Mouse (Mus musculus): ENCODE data around the gene Mogat2. TPM values are rescaled to one million over a fixed set of nuclear protein-coding genes. Genes with fewer than 3 reads are reported as not detected.

Gene Mogat2
- polyA plus RNA-seq, 1 experiment from 2014 or later = 0.80 TPM

GRCm38 (mm10) chr7:99248157-99248742, 9.8 kb upstream of the Mogat2 start:
- WGBS = 43% methylated on average over 5 of the region's 5 CpGs

GRCm38 (mm10) chr7:99242097-99242496, 3.7 kb upstream of the Mogat2 start:
- H3K4me2 ChIP-seq (ENCODE audit: low read length) = no peak overlapping the region
- 95% methylated on average over 11 of the region's 11 CpGs for WGBS
- H3K4me1 ChIP-seq (ENCODE audit: control insufficient read depth, insufficient read depth, low read depth, low read length) = no peaks in the 10 kb centered on the region
- 0 out of 2 replicates have a peak, but pooled peaks cover 2% of the 10 kb centered on the region for H3K27me3 ChIP-seq (replicated peaks; ENCODE audit: control insufficient read depth, insufficient read depth, low read length)
- H3K9ac ChIP-seq (ENCODE audit: low read depth, low read length) = no peak overlapping the region
- no peaks in the 10 kb centered on the region for H3K9me3 ChIP-seq (ENCODE audit: control insufficient read depth, low read length)
- no peak overlapping the region for H3K27ac ChIP-seq (ENCODE audit: low read depth, low read length)
- H3K4me3 ChIP-seq (ENCODE audit: low read length) = no peak overlapping the region
- H3K36me3 ChIP-seq (ENCODE audit: control insufficient read depth, insufficient read depth, low read length) = no peaks in the 10 kb centered on the region
- ATAC-seq = no peak

More at GRCm38 (mm10) chr7:99248157-99248742, 9.8 kb upstream of the Mogat2 start:
- Histone ChIP-seq H3K4me2 (ENCODE audit: low read length) (no peak overlapping the region), H3K9ac (ENCODE audit: low read depth, low read length) (no peak overlapping the region), H3K4me3 (ENCODE audit: low read length) (no peak overlapping the region), H3K36me3 (ENCODE audit: control insufficient read depth, insufficient read depth, low read length) (no peaks in the 10 kb centered on the region), H3K9me3 (ENCODE audit: control insufficient read depth, low read length) (no peaks in the 10 kb centered on the region), H3K27ac (ENCODE audit: low read depth, low read length) (no peak overlapping the region), H3K27me3 (replicated peaks; ENCODE audit: control insufficient read depth, insufficient read depth, low read length) (peaks cover 3% of the 10 kb centered on the region; the same call in 1 of the 2 replicates), H3K4me1 (ENCODE audit: control insufficient read depth, insufficient read depth, low read depth, low read length) (peaks cover 6% of the 10 kb centered on the region)
- no peak for ATAC-seq

GRCm38 (mm10) chr7:99236888-99237660, 1.3 kb downstream of the Mogat2 start:
- Histone ChIP-seq H3K9ac (ENCODE audit: low read depth, low read length) (no peak overlapping the region), H3K27me3 (replicated peaks; ENCODE audit: control insufficient read depth, insufficient read depth, low read length) (0 out of 2 replicates have a peak, but pooled peaks cover 2% of the 10 kb centered on the region), H3K4me1 (ENCODE audit: control insufficient read depth, insufficient read depth, low read depth, low read length) (no peaks in the 10 kb centered on the region), H3K27ac (ENCODE audit: low read depth, low read length) (no peak overlapping the region), H3K4me3 (ENCODE audit: low read length) (no peak overlapping the region), H3K36me3 (ENCODE audit: control insufficient read depth, insufficient read depth, low read length) (no peaks in the 10 kb centered on the region), H3K9me3 (ENCODE audit: control insufficient read depth, low read length) (no peaks in the 10 kb centered on the region), H3K4me2 (ENCODE audit: low read length) (no peak overlapping the region)
- 24% methylated on average over 8 of the region's 8 CpGs for WGBS
- no peak for ATAC-seq

- Histone ChIP-seq H3K4me1 (ENCODE audit: control insufficient read depth, insufficient read depth, low read depth, low read length) (no peaks in the 10 kb centered on the region), H3K9ac (ENCODE audit: low read depth, low read length) (no peak overlapping the region), H3K4me2 (ENCODE audit: low read length) (no peak overlapping the region), H3K9me3 (ENCODE audit: control insufficient read depth, low read length) (no peaks in the 10 kb centered on the region), H3K27me3 (replicated peaks; ENCODE audit: control insufficient read depth, insufficient read depth, low read length) (0 out of 2 replicates have a peak, but pooled peaks cover 2% of the 10 kb centered on the region), H3K4me3 (ENCODE audit: low read length) (no peak overlapping the region), H3K27ac (ENCODE audit: low read depth, low read length) (no peak overlapping the region), H3K36me3 (ENCODE audit: control insufficient read depth, insufficient read depth, low read length) (no peaks in the 10 kb centered on the region)
- 66% methylated on average over 2 of the region's 2 CpGs for WGBS
- no peak for ATAC-seq
These were observed 2.8 kb downstream of the Mogat2 start for GRCm38 (mm10) chr7:99235657-99236056.

GRCm38 (mm10) chr7:99234916-99235315, 3.5 kb downstream of the Mogat2 start:
- no peak overlapping the region for H3K4me3 ChIP-seq (ENCODE audit: low read length)
- WGBS = 43% methylated on average over 2 of the region's 2 CpGs
- 0 out of 2 replicates have a peak, but pooled peaks cover 2% of the 10 kb centered on the region for H3K27me3 ChIP-seq (replicated peaks; ENCODE audit: control insufficient read depth, insufficient read depth, low read length)
- no peak overlapping the region for H3K9ac ChIP-seq (ENCODE audit: low read depth, low read length)
- no peaks in the 10 kb centered on the region for H3K36me3 ChIP-seq (ENCODE audit: control insufficient read depth, insufficient read depth, low read length)
- H3K27ac ChIP-seq (ENCODE audit: low read depth, low read length) = no peak overlapping the region
- H3K4me1 ChIP-seq (ENCODE audit: control insufficient read depth, insufficient read depth, low read depth, low read length) = no peaks in the 10 kb centered on the region
- ATAC-seq = no peak
- no peaks in the 10 kb centered on the region for H3K9me3 ChIP-seq (ENCODE audit: control insufficient read depth, low read length)
- no peak overlapping the region for H3K4me2 ChIP-seq (ENCODE audit: low read length)

- ATAC-seq = no peak
- no peaks in the 10 kb centered on the region for H3K4me1 ChIP-seq (ENCODE audit: control insufficient read depth, insufficient read depth, low read depth, low read length)
- no peaks in the 10 kb centered on the region for H3K36me3 ChIP-seq (ENCODE audit: control insufficient read depth, insufficient read depth, low read length)
- no peaks in the 10 kb centered on the region for H3K9me3 ChIP-seq (ENCODE audit: control insufficient read depth, low read length)
- no peaks in the 10 kb centered on the region for H3K27me3 ChIP-seq (replicated peaks; ENCODE audit: control insufficient read depth, insufficient read depth, low read length)
- no peak overlapping the region for H3K4me3 ChIP-seq (ENCODE audit: low read length)
- no peak overlapping the region for H3K9ac ChIP-seq (ENCODE audit: low read depth, low read length)
- H3K4me2 ChIP-seq (ENCODE audit: low read length) = no peak overlapping the region
- WGBS = 68% methylated on average over 6 of the region's 6 CpGs
- H3K27ac ChIP-seq (ENCODE audit: low read depth, low read length) = no peak overlapping the region
These were observed 5.8 kb downstream of the Mogat2 start for GRCm38 (mm10) chr7:99232571-99232970.

GRCm38 (mm10) chr7:99230061-99230747, 8.2 kb downstream of the Mogat2 start:
- ATAC-seq = no peak
- Histone ChIP-seq H3K36me3 (ENCODE audit: control insufficient read depth, insufficient read depth, low read length) (no peaks in the 10 kb centered on the region), H3K27me3 (replicated peaks; ENCODE audit: control insufficient read depth, insufficient read depth, low read length) (no peaks in the 10 kb centered on the region), H3K4me3 (ENCODE audit: low read length) (no peak overlapping the region), H3K4me1 (ENCODE audit: control insufficient read depth, insufficient read depth, low read depth, low read length) (no peaks in the 10 kb centered on the region), H3K4me2 (ENCODE audit: low read length) (no peak overlapping the region), H3K27ac (ENCODE audit: low read depth, low read length) (no peak overlapping the region), H3K9ac (ENCODE audit: low read depth, low read length) (no peak overlapping the region), H3K9me3 (ENCODE audit: control insufficient read depth, low read length) (no peaks in the 10 kb centered on the region)
- 74% methylated on average over 7 of the region's 7 CpGs for WGBS

- Histone ChIP-seq H3K9me3 (ENCODE audit: control insufficient read depth, low read length) (no peaks in the 10 kb centered on the region), H3K27me3 (replicated peaks; ENCODE audit: control insufficient read depth, insufficient read depth, low read length) (no peaks in the 10 kb centered on the region), H3K4me2 (ENCODE audit: low read length) (no peak overlapping the region), H3K4me1 (ENCODE audit: control insufficient read depth, insufficient read depth, low read depth, low read length) (no peaks in the 10 kb centered on the region), H3K9ac (ENCODE audit: low read depth, low read length) (no peak overlapping the region), H3K4me3 (ENCODE audit: low read length) (no peak overlapping the region), H3K27ac (ENCODE audit: low read depth, low read length) (no peak overlapping the region), H3K36me3 (ENCODE audit: control insufficient read depth, insufficient read depth, low read length) (no peaks in the 10 kb centered on the region)
- ATAC-seq = no peak
- 6% methylated on average over 2 of the region's 2 CpGs for WGBS
These were observed 9.0 kb downstream of the Mogat2 start for GRCm38 (mm10) chr7:99229411-99229810.

- Histone ChIP-seq H3K9ac (ENCODE audit: low read depth, low read length) (no peak overlapping the region), H3K9me3 (ENCODE audit: control insufficient read depth, low read length) (no peaks in the 10 kb centered on the region), H3K4me2 (ENCODE audit: low read length) (no peak overlapping the region), H3K27ac (ENCODE audit: low read depth, low read length) (no peak overlapping the region), H3K4me3 (ENCODE audit: low read length) (no peak overlapping the region), H3K36me3 (ENCODE audit: control insufficient read depth, insufficient read depth, low read length) (no peaks in the 10 kb centered on the region), H3K4me1 (ENCODE audit: control insufficient read depth, insufficient read depth, low read depth, low read length) (no peaks in the 10 kb centered on the region), H3K27me3 (replicated peaks; ENCODE audit: control insufficient read depth, insufficient read depth, low read length) (no peaks in the 10 kb centered on the region)
- ATAC-seq = no peak
- 81% methylated on average over 8 of the region's 8 CpGs for WGBS
These were observed 9.6 kb downstream of the Mogat2 start for GRCm38 (mm10) chr7:99228825-99229224.

All from hindbrain, embryonic 16.5 days (tissue).